Mouse (Mus musculus): Measurements from ENCODE around the gene Slc22a2. TPM values are rescaled to one million over a fixed set of nuclear protein-coding genes. Genes with fewer than 3 reads are reported as not detected.
"Not testable (repeated sequence)": the region's sequence is repeated elsewhere in the genome, so short reads cannot be mapped to it uniquely, and the experiment has no call there.

The Slc22a2 gene
- polyA plus RNA-seq, 1 experiment from 2014 or later, result 0.31 TPM

- H3K4me1 ChIP-seq (replicated peaks), result peaks cover 18% of the 10 kb centered on the region
- ATAC-seq (ENCODE audit: low read depth), result no peak
- H3K9me3 ChIP-seq, result no peaks in the 10 kb centered on the region
- no peaks in the 10 kb centered on the region for H3K36me3 ChIP-seq
- no peak overlapping the region for H3K9ac ChIP-seq
- H3K4me3 ChIP-seq, result no peak overlapping the region
- 86% methylated on average over 5 of the region's 5 CpGs for WGBS
- no peak overlapping the region for H3K4me2 ChIP-seq
- no peaks in the 10 kb centered on the region for H3K27me3 ChIP-seq
- no peak overlapping the region for H3K27ac ChIP-seq (replicated peaks)
These were observed 87.2 kb downstream of the Slc22a2 start for GRCm38 (mm10) chr17:12671029-12671605.

GRCm38 (mm10) chr17:12672285-12672790 lies 88.4 kb downstream of the Slc22a2 start:
- Histone ChIP-seq H3K36me3 (no peaks in the 10 kb centered on the region), H3K27ac (replicated peaks) (no peak overlapping the region), H3K4me1 (replicated peaks) (peaks cover 18% of the 10 kb centered on the region), H3K27me3 (no peaks in the 10 kb centered on the region), H3K4me3 (no peak overlapping the region), H3K9me3 (no peaks in the 10 kb centered on the region), H3K4me2 (no peak overlapping the region), H3K9ac (no peak overlapping the region)
- no peak for ATAC-seq (ENCODE audit: low read depth)
- WGBS, result 81% methylated on average over 7 of the region's 7 CpGs

GRCm38 (mm10) chr17:12673871-12674270 lies 89.9 kb downstream of the Slc22a2 start:
- no peaks in the 10 kb centered on the region for H3K36me3 ChIP-seq
- H3K9me3 ChIP-seq, result no peaks in the 10 kb centered on the region
- no peak for ATAC-seq (ENCODE audit: low read depth)
- H3K9ac ChIP-seq, result no peak overlapping the region
- 80% methylated on average over 3 of the region's 3 CpGs for WGBS
- H3K4me1 ChIP-seq (replicated peaks), result peaks cover 8% of the 10 kb centered on the region
- no peak overlapping the region for H3K27ac ChIP-seq (replicated peaks)
- H3K4me3 ChIP-seq, result no peak overlapping the region
- no peaks in the 10 kb centered on the region for H3K27me3 ChIP-seq
- no peak overlapping the region for H3K4me2 ChIP-seq

- 90% methylated on average over 7 of the region's 7 CpGs for WGBS
- H3K27ac ChIP-seq (replicated peaks); H3K9me3 ChIP-seq; H3K4me3 ChIP-seq; ATAC-seq (ENCODE audit: low read depth); H3K36me3 ChIP-seq; H3K27me3 ChIP-seq; H3K4me1 ChIP-seq (replicated peaks); H3K9ac ChIP-seq; H3K4me2 ChIP-seq: not testable (repeated sequence)
These were observed 91.0 kb downstream of the Slc22a2 start for GRCm38 (mm10) chr17:12674980-12675379.

GRCm38 (mm10) chr17:12675646-12676045 lies 91.7 kb downstream of the Slc22a2 start, which contains the start of gene Slc22a1:
Gene Slc22a1, minus strand, starts transcription at chr17:12675829.
- no peak for ATAC-seq (ENCODE audit: low read depth)
- WGBS, result 92% methylated on average over 7 of the region's 7 CpGs

GRCm38 (mm10) chr17:12677139-12677538 lies 93.2 kb downstream of the Slc22a2 start:
- peaks cover 5% of the 10 kb centered on the region; the same call in 1 of the 2 replicates for H3K36me3 ChIP-seq
- no peak for ATAC-seq (ENCODE audit: low read depth)
- no peak overlapping the region for H3K9ac ChIP-seq
- H3K27ac ChIP-seq (replicated peaks), result no peak overlapping the region
- no peak overlapping the region for H3K4me3 ChIP-seq
- peaks cover 5% of the 10 kb centered on the region; the same call in 1 of the 2 replicates for H3K9me3 ChIP-seq
- H3K4me2 ChIP-seq, result no peak overlapping the region
- no peaks in the 10 kb centered on the region for H3K4me1 ChIP-seq (replicated peaks)
- H3K27me3 ChIP-seq, result no peaks in the 10 kb centered on the region

More at GRCm38 (mm10) chr17:12675646-12676045, 91.7 kb downstream of the Slc22a2 start, which contains the start of gene Slc22a1:
- Histone ChIP-seq H3K4me2 (no peak within 1 kb of the TSS), H3K9me3 (peaks cover 5% of the 10 kb centered on the region; the same call in 1 of the 2 replicates), H3K4me3 (no peak within 1 kb of the TSS), H3K27ac (replicated peaks) (no peak within 1 kb of the TSS), H3K36me3 (peaks cover 5% of the 10 kb centered on the region; the same call in 1 of the 2 replicates), H3K9ac (no peak within 1 kb of the TSS), H3K4me1 (replicated peaks) (no peaks in the 10 kb centered on the region), H3K27me3 (no peaks in the 10 kb centered on the region)

Other genes with a start within 250 kb of the Slc22a2 start
- gene Plg, start 205.5 kb upstream of the Slc22a2 start, polyA plus RNA-seq (2015; fragmentation: Nextera tagmentation; extraction: Ambion mirVana), result 0.11 TPM in 1 of 2 replicates, not detected in the other
- gene Slc22a3, start 76.4 kb upstream of the Slc22a2 start, polyA plus RNA-seq (2015; fragmentation: Nextera tagmentation; extraction: Ambion mirVana), result 0.70 and 0.78 TPM in 2 replicates
- not detected in 2 replicates for gene Slc22a1, start 91.7 kb downstream of the Slc22a2 start, polyA plus RNA-seq (2015; fragmentation: Nextera tagmentation; extraction: Ambion mirVana)
- 11.5 and 13.4 TPM in 2 replicates for gene Igf2r, start 185.5 kb downstream of the Slc22a2 start, polyA plus RNA-seq (2015; fragmentation: Nextera tagmentation; extraction: Ambion mirVana)